Mouse (Mus musculus): ENCODE measurements around the gene Rfx2. TPM values are rescaled to one million over a fixed set of nuclear protein-coding genes. Genes with fewer than 3 reads are reported as not detected.

Gene Rfx2
- polyA plus RNA-seq, 1 experiment = 1.4 TPM

- Histone ChIP-seq H3K4me3 (replicated peaks) (no peak overlapping the region), H3K36me3 (replicated peaks; ENCODE audit: low read length) (no peaks in the 10 kb centered on the region), H3K27me3 (replicated peaks) (peaks cover 23% of the 10 kb centered on the region), H3K9me3 (peaks cover 39% of the 10 kb centered on the region), H3K4me1 (peaks cover 26% of the 10 kb centered on the region)
- TF ChIP-seq FLI1 (IDR thresholded peaks at IDR 0.05; ENCODE audit: low read length) (no peak), GATA1 (IDR thresholded peaks at IDR 0.05; ENCODE audit: borderline replicate concordance, low read length) (no peak)
These were observed 38.7 kb upstream of the Rfx2 start for GRCm38 (mm10) chr17:56869481-56869977.

GRCm38 (mm10) chr17:56866071-56866470 lies 35.3 kb upstream of the Rfx2 start:
- peaks cover 42% of the 10 kb centered on the region for H3K9me3 ChIP-seq
- no peaks in the 10 kb centered on the region for H3K36me3 ChIP-seq (replicated peaks; ENCODE audit: low read length)
- H3K4me1 ChIP-seq = peaks cover 18% of the 10 kb centered on the region
- peak overlapping the region; percentile 14 for H3K4me3 ChIP-seq (replicated peaks)
- TF ChIP-seq GATA1 (IDR thresholded peaks at IDR 0.05; ENCODE audit: borderline replicate concordance, low read length) = no peak
- no peak for TF ChIP-seq FLI1 (IDR thresholded peaks at IDR 0.05; ENCODE audit: low read length)
- peaks cover 17% of the 10 kb centered on the region for H3K27me3 ChIP-seq (replicated peaks)

DNA sequence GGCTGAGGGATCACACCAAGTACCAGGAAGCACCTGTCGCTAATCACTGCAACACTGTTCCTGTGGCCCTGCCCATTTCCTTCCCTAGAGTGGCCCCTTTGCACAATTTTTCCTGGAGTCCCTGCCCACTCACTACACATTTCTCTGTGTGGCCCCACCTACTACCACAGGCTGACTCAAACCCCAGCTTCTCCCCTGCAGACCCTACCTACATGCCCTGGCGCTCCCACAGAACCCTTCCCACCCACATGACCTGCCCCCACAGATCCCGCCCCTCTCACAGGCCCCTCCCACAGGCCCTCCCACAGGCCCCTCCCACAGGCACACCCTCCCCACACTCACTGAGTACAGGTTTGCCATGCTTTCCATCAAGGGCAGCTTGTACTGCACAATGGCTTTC lies 30.4 kb upstream of the Rfx2 start:
- Histone ChIP-seq H3K4me3 (replicated peaks) (peak overlapping the region; percentile 77), H3K36me3 (replicated peaks; ENCODE audit: low read length) (no peaks in the 10 kb centered on the region), H3K9me3 (peaks cover 14% of the 10 kb centered on the region), H3K27me3 (replicated peaks) (peaks cover 20% of the 10 kb centered on the region), H3K4me1 (peaks cover 38% of the 10 kb centered on the region)
- TF ChIP-seq FLI1 (IDR thresholded peaks at IDR 0.05; ENCODE audit: low read length) (no peak), GATA1 (IDR thresholded peaks at IDR 0.05; ENCODE audit: borderline replicate concordance, low read length) (no peak)

- Histone ChIP-seq H3K4me1 (peaks cover 38% of the 10 kb centered on the region), H3K9me3 (no peaks in the 10 kb centered on the region), H3K4me3 (replicated peaks) (no peak overlapping the region), H3K27me3 (replicated peaks) (peaks cover 16% of the 10 kb centered on the region), H3K36me3 (replicated peaks; ENCODE audit: low read length) (no peaks in the 10 kb centered on the region)
- TF ChIP-seq GATA1 (IDR thresholded peaks at IDR 0.05; ENCODE audit: borderline replicate concordance, low read length) = no peak
- TF ChIP-seq FLI1 (IDR thresholded peaks at IDR 0.05; ENCODE audit: low read length) = no peak
These were observed 28.1 kb upstream of the Rfx2 start for GRCm38 (mm10) chr17:56858922-56859321.

DNA sequence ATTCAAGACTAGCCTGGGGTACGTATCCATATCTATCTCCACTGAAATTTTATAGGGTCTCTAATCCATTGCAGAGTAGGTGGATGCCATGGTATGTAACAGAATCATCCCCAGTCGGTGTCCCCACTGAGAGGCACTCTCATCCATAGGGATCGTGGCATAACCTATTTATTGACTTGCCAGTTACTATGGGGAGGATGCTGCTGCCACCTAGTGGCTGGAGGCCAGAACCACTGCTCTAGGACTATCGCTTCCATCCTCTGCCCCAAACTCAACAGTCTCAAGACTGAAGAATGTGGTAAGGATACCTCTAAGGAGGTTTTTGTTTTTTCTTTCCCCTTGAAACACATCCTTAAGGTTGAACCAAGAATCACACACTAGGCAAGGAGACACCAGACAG lies 27.4 kb upstream of the Rfx2 start:
- no peaks in the 10 kb centered on the region for H3K36me3 ChIP-seq (replicated peaks; ENCODE audit: low read length)
- H3K4me3 ChIP-seq (replicated peaks) = no peak overlapping the region

GRCm38 (mm10) chr17:56855421-56855820 lies 24.6 kb upstream of the Rfx2 start:
- Histone ChIP-seq H3K36me3 (replicated peaks; ENCODE audit: low read length) (no peaks in the 10 kb centered on the region), H3K4me3 (replicated peaks) (no peak overlapping the region), H3K4me1 (peaks cover 15% of the 10 kb centered on the region), H3K27me3 (replicated peaks) (peaks cover 26% of the 10 kb centered on the region), H3K9me3 (no peaks in the 10 kb centered on the region)
- TF ChIP-seq GATA1 (IDR thresholded peaks at IDR 0.05; ENCODE audit: borderline replicate concordance, low read length) = no peak
- TF ChIP-seq FLI1 (IDR thresholded peaks at IDR 0.05; ENCODE audit: low read length) = no peak

More for the DNA sequence above, 27.4 kb upstream of the Rfx2 start:
- TF ChIP-seq FLI1 (IDR thresholded peaks at IDR 0.05; ENCODE audit: low read length) = no peak
- no peak for TF ChIP-seq GATA1 (IDR thresholded peaks at IDR 0.05; ENCODE audit: borderline replicate concordance, low read length)
- H3K4me1 ChIP-seq = peaks cover 38% of the 10 kb centered on the region
- no peaks in the 10 kb centered on the region for H3K9me3 ChIP-seq
- peaks cover 21% of the 10 kb centered on the region for H3K27me3 ChIP-seq (replicated peaks)

GRCm38 (mm10) chr17:56851167-56851566 lies 20.4 kb upstream of the Rfx2 start:
- TF ChIP-seq FLI1 (IDR thresholded peaks at IDR 0.05; ENCODE audit: low read length) (no peak), GATA1 (IDR thresholded peaks at IDR 0.05; ENCODE audit: borderline replicate concordance, low read length) (no peak)
- H3K27me3 ChIP-seq (replicated peaks) = peaks cover 56% of the 10 kb centered on the region

DNA sequence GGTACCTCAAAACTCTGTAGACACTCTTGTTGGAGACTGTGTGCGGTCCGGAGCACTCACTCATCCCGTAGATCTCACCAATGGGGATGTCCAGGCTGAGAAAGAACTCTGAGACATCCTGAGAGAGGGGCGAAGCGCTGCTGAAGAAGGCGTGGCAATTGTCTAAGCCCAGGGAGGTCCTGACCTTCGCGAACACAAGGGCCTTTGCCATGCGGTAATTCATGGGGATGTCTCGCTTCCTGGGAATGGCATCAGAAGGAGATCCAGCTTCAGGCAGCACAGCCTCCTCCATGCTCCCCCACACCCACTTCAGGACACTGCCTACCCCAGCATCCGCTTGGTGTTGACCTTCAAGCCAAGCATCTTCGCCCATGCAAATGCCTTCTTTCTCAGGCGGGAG lies 18.9 kb upstream of the Rfx2 start:
- no peaks in the 10 kb centered on the region for H3K36me3 ChIP-seq (replicated peaks; ENCODE audit: low read length)
- H3K4me1 ChIP-seq = peaks cover 12% of the 10 kb centered on the region
- H3K9me3 ChIP-seq = no peaks in the 10 kb centered on the region
- H3K27me3 ChIP-seq (replicated peaks) = peaks cover 58% of the 10 kb centered on the region
- H3K4me3 ChIP-seq (replicated peaks) = no peak overlapping the region
- TF ChIP-seq GATA1 (IDR thresholded peaks at IDR 0.05; ENCODE audit: borderline replicate concordance, low read length) (no peak), FLI1 (IDR thresholded peaks at IDR 0.05; ENCODE audit: low read length) (no peak)

More at GRCm38 (mm10) chr17:56851167-56851566, 20.4 kb upstream of the Rfx2 start:
- H3K4me1 ChIP-seq = peaks cover 12% of the 10 kb centered on the region
- H3K9me3 ChIP-seq = no peaks in the 10 kb centered on the region
- H3K36me3 ChIP-seq (replicated peaks; ENCODE audit: low read length) = no peaks in the 10 kb centered on the region
- no peak overlapping the region for H3K4me3 ChIP-seq (replicated peaks)

GRCm38 (mm10) chr17:56848785-56849184 lies 18.0 kb upstream of the Rfx2 start:
- H3K4me1 ChIP-seq = peaks cover 16% of the 10 kb centered on the region
- no peaks in the 10 kb centered on the region for H3K9me3 ChIP-seq
- TF ChIP-seq GATA1 (IDR thresholded peaks at IDR 0.05; ENCODE audit: borderline replicate concordance, low read length) (no peak), FLI1 (IDR thresholded peaks at IDR 0.05; ENCODE audit: low read length) (no peak)
- H3K36me3 ChIP-seq (replicated peaks; ENCODE audit: low read length) = no peaks in the 10 kb centered on the region
- H3K27me3 ChIP-seq (replicated peaks) = peaks cover 60% of the 10 kb centered on the region
- no peak overlapping the region for H3K4me3 ChIP-seq (replicated peaks)

DNA sequence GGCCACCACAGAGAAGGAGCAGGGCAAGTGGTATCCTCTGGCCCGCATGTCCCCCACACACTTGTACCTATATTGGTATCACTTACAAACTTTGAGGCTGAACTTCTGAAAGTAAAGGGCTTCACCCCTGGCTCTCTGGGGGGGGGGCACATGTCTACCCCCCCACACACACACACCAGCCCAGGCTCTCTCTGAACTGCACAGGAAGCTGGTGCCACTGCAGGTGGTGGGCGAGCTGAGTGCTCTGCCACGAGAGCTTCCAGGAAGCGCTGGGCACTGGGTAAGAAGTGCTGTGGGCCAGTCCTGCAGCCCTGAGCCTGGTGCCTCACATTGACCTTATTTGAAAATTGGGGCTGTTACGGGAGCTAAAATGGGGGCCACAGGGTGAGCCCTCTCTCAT lies 12.9 kb upstream of the Rfx2 start:
- H3K4me3 ChIP-seq (replicated peaks) = no peak overlapping the region
- no peaks in the 10 kb centered on the region for H3K36me3 ChIP-seq (replicated peaks; ENCODE audit: low read length)
- peaks cover 64% of the 10 kb centered on the region for H3K27me3 ChIP-seq (replicated peaks)
- no peaks in the 10 kb centered on the region for H3K9me3 ChIP-seq
- TF ChIP-seq GATA1 (IDR thresholded peaks at IDR 0.05; ENCODE audit: borderline replicate concordance, low read length) (no peak), FLI1 (IDR thresholded peaks at IDR 0.05; ENCODE audit: low read length) (no peak)
- peaks cover 23% of the 10 kb centered on the region for H3K4me1 ChIP-seq

DNA sequence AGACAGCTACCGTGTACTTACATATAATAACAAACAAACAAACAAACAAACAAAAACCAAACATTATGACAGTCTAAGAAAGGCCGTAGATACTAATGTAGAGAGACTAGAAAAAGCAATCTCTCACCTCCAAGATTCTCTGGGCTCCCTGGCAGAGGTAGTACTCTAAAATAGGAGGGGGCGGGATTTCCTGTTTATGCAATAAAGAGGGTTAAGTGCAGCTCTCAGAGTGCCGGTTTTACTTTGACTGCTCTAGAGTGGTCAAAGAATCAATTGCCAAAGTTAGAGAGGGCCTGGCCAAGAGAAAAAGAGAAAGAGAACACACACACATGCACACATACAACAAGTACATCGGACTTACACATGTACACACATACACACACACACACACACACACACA lies 11.4 kb upstream of the Rfx2 start:
- Histone ChIP-seq H3K4me3 (replicated peaks) (no peak overlapping the region), H3K4me1 (peaks cover 19% of the 10 kb centered on the region), H3K27me3 (replicated peaks) (peaks cover 61% of the 10 kb centered on the region), H3K36me3 (replicated peaks; ENCODE audit: low read length) (no peaks in the 10 kb centered on the region), H3K9me3 (no peaks in the 10 kb centered on the region)
- TF ChIP-seq GATA1 (IDR thresholded peaks at IDR 0.05; ENCODE audit: borderline replicate concordance, low read length) = no peak
- TF ChIP-seq FLI1 (IDR thresholded peaks at IDR 0.05; ENCODE audit: low read length) = no peak
